Mouse (Mus musculus): ENCODE measurements at regions not wholly inside any gene's neighbourhood (a gene's known extent, or its start where the extent isn't known, plus 50 kb on each side); places are given as distances from the start of the nearest gene placed in this dataset.

GRCm38 (mm10) chr8:26226612-26227528 is 107.5 kb downstream of the Gm45692 start:
- no peak for DNase-seq (ENCODE audit: low read depth)

GRCm38 (mm10) chr8:26227529-26227895 is 108.2 kb downstream of the Gm45692 start:
- no peak for DNase-seq (ENCODE audit: low read depth)

GRCm38 (mm10) chr8:26229548-26229947 is 110.2 kb downstream of the Gm45692 start:
- no peak for DNase-seq (ENCODE audit: low read depth)

DNA sequence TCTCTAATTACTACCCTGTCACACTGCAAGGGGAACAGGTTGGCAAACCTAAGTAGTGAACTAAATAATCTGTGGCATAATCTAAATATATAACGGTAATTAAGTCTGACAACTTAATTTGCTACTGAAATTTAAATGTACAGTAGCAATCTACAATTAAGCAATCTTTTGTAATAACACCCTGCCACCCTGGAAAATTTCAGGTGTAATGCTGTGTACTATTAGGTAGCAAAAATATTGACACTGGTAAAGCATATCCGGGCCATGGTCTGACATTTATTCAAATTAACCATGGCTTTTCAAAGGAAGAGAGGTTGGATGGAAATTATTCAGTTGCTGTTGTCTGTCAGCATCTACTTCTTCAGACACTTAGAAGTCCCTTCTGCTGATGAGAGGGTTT is 119.7 kb downstream of the Gm45692 start:
- DNase-seq (ENCODE audit: low read depth) = no peak

DNA sequence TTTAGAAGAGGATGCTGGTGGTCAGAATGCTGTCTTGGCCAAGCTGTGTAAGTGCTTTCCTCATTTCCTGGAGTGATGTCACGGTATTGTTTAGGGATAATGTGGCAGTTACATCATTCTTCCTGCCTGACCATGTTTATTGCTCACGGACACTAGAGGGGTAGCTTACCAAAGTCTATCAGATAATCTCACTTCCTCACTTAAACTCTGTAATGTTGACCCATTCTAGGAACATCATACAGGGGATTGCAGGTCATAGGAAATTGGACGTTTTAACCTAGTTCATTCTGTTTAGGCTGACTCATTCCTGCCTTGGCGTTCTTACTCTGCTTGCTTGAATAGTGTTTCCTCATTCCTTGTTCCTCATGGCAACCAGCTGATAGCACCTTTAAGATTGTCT is 120.3 kb downstream of the Gm45692 start:
- peak; percentile 16 for DNase-seq (ENCODE audit: low read depth)

- no peak for DNase-seq (ENCODE audit: low read depth)
Observed at GRCm38 (mm10) chr8:26243743-26244142, 124.4 kb downstream of the Gm45692 start.

- no peak for DNase-seq (ENCODE audit: low read depth)
Observed at GRCm38 (mm10) chr8:26244308-26244707, 125.0 kb downstream of the Gm45692 start.

DNA sequence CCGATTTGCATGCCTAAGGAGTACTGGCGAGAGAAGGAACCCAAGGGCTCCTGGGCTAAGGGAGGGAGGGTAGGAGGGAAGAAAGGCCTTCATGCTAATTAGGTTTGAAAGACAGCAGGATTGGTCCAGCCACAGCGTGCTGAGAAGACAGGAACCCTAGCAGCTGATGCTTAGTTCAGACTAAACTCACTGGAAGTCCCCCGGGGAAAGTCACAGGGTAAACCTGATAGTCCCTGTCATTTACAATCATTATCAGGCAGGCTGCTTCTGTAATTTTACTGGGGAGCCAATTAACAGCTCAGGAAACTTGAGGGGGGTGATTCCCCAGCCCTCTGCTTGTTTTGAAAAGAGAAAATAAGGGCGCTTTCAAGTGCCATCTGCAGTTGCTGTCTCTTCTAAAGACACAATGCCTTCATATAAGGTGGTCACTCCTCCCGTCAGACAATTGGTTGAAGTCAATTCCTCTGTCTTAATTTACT is 135.9 kb downstream of the Gm45692 start:
- no peak for DNase-seq (ENCODE audit: low read depth)

GRCm38 (mm10) chr8:26260294-26260693 is 141.0 kb downstream of the Gm45692 start:
- DNase-seq (ENCODE audit: low read depth) = no peak

DNA sequence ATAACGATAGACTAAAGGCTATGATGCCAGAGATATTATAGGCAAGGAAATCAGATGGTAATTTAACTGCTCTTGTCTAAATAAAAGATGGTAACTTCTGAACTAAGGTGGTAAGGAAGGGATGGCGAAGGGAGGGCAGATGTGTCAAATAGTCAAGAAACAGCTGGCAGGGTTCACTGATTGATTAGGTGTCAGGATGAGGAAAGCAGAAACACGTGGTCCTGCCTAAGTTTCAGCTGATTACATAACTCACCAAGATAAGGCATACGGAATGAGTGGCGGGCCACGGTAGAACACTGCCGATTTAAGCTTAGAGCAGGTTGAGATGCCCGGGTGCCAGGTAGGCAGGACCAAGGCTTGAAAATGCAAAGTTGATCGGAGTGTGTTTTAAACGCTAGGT is 143.2 kb downstream of the Gm45692 start:
- DNase-seq (ENCODE audit: low read depth) = no peak

DNA sequence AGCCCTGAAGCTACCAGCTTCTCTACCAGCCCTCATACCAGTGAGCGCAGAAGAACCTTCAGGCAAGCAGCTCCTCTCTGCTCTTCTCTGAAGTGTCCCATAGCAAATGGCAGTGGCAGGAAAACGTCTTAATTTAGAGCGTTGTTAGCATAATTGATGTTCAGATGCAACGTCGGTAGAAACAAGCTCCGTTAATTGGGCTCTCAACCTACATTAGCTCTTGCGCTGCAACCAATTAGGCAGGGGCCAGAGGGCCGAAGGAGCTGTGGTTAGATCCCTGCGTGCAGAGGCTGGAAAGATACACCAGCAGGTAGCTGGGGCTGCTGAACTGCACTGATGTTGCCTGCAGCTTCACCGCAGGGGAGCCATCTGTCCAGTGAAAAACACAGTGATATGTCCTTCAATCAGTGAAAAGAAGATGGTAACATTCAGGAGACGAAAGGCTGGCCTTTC is 145.6 kb downstream of the Gm45692 start:
- DNase-seq (ENCODE audit: low read depth) = no peak

GRCm38 (mm10) chr8:26265366-26265765 is 146.0 kb downstream of the Gm45692 start:
- no peak for DNase-seq (ENCODE audit: low read depth)

DNA sequence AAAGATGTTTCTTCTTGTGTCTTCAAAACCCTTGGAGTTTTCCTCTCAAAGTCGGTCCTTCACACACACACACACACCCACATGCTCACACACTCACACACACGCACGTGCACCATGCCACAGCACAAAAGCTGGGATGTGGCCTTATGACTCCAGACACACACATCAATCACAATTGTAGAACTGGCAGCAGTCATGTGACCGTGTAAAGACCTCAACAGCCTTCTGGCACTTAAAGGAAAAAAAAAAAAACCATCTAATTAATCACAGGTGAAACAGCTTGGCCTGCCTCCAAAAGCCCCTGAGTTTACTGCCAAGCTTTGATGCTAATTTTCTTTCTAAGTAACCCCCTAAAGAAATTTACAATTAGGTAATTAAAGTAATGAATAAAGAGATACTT is 147.1 kb downstream of the Gm45692 start:
- DNase-seq (ENCODE audit: low read depth) = no peak

- no peak for DNase-seq (ENCODE audit: low read depth)
Observed at GRCm38 (mm10) chr8:26267569-26267968, 148.2 kb downstream of the Gm45692 start.

DNA sequence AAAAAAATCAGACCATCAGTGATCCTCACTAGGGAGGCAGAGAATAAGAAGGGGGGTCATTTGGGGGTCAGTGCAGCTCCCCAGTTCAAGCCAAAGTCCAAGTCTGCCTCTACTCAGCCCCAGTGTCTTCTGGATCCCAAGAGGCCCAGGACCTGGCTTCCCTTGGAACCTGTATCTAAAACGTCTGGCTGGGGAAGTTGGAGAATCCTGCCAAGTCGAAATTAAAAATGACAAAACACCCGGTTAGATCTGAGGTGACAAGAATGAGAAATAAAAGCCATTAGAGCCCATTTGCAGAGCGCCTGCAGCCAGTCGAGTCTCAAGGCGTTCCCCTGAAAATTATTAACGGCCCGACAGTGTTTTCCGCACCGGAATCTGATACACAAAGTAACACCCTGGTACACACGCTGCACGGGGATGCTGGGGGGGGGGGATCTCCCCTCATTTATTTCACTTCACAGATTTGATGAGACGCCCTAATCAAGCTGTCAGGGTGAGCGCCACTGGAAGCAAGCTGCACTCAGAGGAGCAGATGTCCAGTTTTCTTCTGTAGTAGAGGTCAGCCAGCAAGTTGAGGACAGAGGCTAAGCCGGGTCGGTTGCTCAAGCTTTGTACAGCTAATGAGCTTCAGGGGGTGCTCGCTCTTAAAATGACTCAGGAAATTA is 149.5 kb downstream of the Gm45692 start:
- DNase-seq (ENCODE audit: low read depth) = no peak

DNA sequence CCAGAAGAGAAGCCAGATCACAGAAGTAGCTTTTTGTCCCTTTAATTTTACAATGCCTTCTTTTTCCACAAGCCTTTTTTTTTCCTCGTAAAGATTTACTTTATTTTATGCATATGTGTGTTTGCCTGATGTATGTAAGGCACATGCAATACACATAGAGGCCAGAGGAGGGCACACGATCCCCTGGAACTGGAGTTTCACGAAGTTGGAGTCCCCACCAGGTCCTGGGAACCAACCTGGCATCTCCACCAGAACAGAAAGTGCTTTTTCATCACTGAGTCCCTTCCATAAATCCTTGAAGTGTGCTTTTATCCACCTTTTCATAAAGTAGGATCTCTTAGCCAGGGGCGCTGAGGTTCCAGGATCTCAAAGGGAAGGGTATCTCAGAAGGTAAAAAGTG is 152.8 kb downstream of the Gm45692 start:
- DNase-seq (ENCODE audit: low read depth) = peak; percentile 16

- DNase-seq (ENCODE audit: low read depth) = no peak
Observed at GRCm38 (mm10) chr8:26272675-26273414, 153.5 kb downstream of the Gm45692 start.

- DNase-seq (ENCODE audit: low read depth) = no peak
Observed at GRCm38 (mm10) chr8:26273415-26273760, 154.1 kb downstream of the Gm45692 start.

GRCm38 (mm10) chr8:26273792-26274191 is 154.5 kb downstream of the Gm45692 start:
- no peak for DNase-seq (ENCODE audit: low read depth)

DNA sequence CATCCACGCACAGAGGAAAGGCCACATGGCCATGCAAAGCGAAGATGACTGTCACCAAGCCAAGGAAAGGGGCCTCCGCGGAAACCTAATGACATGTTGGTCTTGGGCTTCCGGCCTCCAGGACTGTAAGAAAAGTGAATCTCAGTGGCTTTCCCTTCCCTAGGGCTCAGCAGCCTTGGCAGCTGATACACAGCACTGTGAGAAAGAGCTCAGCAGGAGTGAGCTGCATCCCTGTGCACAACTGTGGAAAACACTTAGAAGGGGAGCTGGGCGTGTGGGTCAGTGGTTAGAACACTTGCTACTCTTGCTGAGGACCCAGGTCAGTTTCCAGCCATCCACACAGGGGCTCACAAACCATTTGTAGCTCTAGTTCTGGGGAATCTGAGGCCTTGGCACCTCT is 155.1 kb downstream of the Gm45692 start:
- DNase-seq (ENCODE audit: low read depth) = no peak

GRCm38 (mm10) chr8:26282156-26282935 is 163.0 kb downstream of the Gm45692 start:
- no peak for DNase-seq (ENCODE audit: low read depth)

DNA sequence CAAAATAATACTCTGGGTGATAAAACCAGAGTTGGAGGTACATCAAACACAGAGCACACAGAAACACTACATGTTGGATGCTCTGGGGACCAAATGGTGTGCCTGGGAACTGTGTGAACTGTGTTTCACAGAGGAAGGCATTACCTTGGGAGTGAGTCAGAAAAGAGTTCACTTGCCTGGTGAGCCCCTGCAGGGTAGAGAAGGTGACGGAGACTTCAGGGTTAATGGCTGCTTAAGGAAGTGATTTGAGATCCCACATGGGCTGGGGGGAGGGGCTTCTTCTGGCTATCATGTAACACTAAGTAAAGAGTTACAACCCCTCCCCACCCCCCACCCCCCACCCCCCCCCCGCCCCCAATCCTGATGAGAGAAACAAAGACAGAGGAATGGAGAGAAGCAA is 164.6 kb downstream of the Gm45692 start:
- no peak for DNase-seq (ENCODE audit: low read depth)
